Mouse (Mus musculus) intestine, embryonic 16.5 days (tissue): ENCODE measurements around the gene 2900026A02Rik. TPM values are rescaled to one million over a fixed set of nuclear protein-coding genes. Genes with fewer than 3 reads are reported as not detected.
A peak's percentile ranks its signal among the peaks of the same experiment; 100 is the strongest.

Experiments
- ATAC-seq: fragments of 200-750 bp; cut with Nextera tagmentation; 2 replicates; pipeline ENCODE4 v1.8.0; 2017; ENCODE audit warnings: moderate TSS enrichment, moderate library complexity
- H3K27ac ChIP-seq: fragments of 300-500 bp; sonication (generic); 2 replicates; pipeline ENCODE4 v1.5.1; 2014; ENCODE audit warnings: mild to moderate bottlenecking, low read length
- H3K27me3 ChIP-seq: fragments of 300-500 bp; sonication (generic); replicated peaks from 2 replicates; pipeline ENCODE4 v1.6.1; 2014; ENCODE audit warnings: low read length, control low read depth, mixed read lengths; ENCODE audit not compliant: control insufficient read depth, insufficient read depth
- H3K36me3 ChIP-seq: fragments of 300-500 bp; sonication (generic); 2 replicates; pipeline ENCODE4 v1.6.1; 2014; ENCODE audit warnings: low read length, control low read depth; ENCODE audit not compliant: control insufficient read depth, insufficient read depth
- H3K4me1 ChIP-seq: fragments of 300-500 bp; sonication (generic); 2 replicates; pipeline ENCODE4 v1.6.1; 2014; ENCODE audit warnings: low read length, control low read depth, mixed read lengths; ENCODE audit not compliant: control insufficient read depth, insufficient read depth
- H3K4me2 ChIP-seq: fragments of 300-500 bp; sonication (generic); 2 replicates; pipeline ENCODE4 v1.6.1; 2014; ENCODE audit warnings: low read depth, low read length, control low read depth
- H3K4me3 ChIP-seq: fragments of 300-500 bp; sonication (generic); 2 replicates; pipeline ENCODE4 v1.5.1; 2014; ENCODE audit warnings: mild to moderate bottlenecking, low read length
- H3K9ac ChIP-seq: fragments of 300-500 bp; sonication (generic); 2 replicates; pipeline ENCODE4 v1.6.1; 2014; ENCODE audit warnings: low read depth, low read length
- H3K9me3 ChIP-seq: fragments of 300-500 bp; sonication (generic); 2 replicates; pipeline ENCODE4 v1.6.1; 2016; ENCODE audit warnings: low read length, control low read depth; ENCODE audit not compliant: control insufficient read depth
- WGBS: fragments of 180-500 bp; shearing (Covaris S2); extraction: QIAGEN DNeasy Blood & Tissue Kit; methylation state at CpG from one replicate; pipeline ENCODE4 v1.1.7; 2014; 5-methylcytosine and 5-hydroxymethylcytosine counted together
- polyA plus RNA-seq: library from polyadenylated mRNA; unstranded; fragments of >200 nt; fragmentation: Nextera tagmentation; extraction: Ambion mirVana; gene quantifications from 2 replicates; pipeline ENCODE4 v1.2.1, GENCODE M21; 2015

2900026A02Rik gene
- polyA plus RNA-seq, 1 experiment from 2014 or later, result 8.3 TPM

GRCm38 (mm10) chr5:113181441-113181840 lies 39.6 kb downstream of the 2900026A02Rik start:
- Histone ChIP-seq H3K27ac (no peak overlapping the region), H3K36me3 (no peaks in the 10 kb centered on the region), H3K4me1 (peaks cover 23% of the 10 kb centered on the region), H3K4me3 (no peak overlapping the region), H3K9me3 (no peaks in the 10 kb centered on the region), H3K27me3 (no peaks in the 10 kb centered on the region), H3K9ac (no peak overlapping the region), H3K4me2 (no peak overlapping the region)
- peak; percentile 34; the same call in 1 of the 2 replicates for ATAC-seq
- 37% methylated on average over 6 of the region's 6 CpGs for WGBS

DNA sequence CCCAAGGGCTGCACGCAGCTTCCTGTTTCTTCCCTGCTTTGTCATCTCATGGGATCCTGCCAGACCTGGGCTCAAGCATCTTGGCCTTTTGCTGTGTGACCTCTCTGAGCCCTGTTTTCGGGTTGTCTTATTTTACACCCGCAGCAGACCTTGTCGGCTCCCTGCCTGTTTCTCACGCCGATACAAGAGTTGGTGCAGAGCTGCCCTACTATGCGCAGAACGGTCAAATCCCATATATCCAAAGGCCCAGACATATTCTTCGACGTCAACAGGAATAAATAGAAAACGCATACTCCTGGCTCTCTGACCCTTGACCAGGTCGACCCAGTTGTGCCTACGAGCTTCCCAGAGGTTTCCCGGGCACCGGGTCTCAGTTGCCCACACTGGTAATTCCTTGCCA lies 40.3 kb downstream of the 2900026A02Rik start:
- WGBS, result 75% methylated on average over 15 of the region's 15 CpGs
- Histone ChIP-seq H3K4me2 (peak overlapping the region; percentile 52), H3K4me1 (peaks cover 23% of the 10 kb centered on the region), H3K9ac (peak overlapping the region; percentile 66), H3K27ac (peak overlapping the region; percentile 92), H3K36me3 (no peaks in the 10 kb centered on the region), H3K9me3 (no peaks in the 10 kb centered on the region), H3K27me3 (no peaks in the 10 kb centered on the region), H3K4me3 (peak overlapping the region; percentile 31)
- ATAC-seq, result no peak

DNA sequence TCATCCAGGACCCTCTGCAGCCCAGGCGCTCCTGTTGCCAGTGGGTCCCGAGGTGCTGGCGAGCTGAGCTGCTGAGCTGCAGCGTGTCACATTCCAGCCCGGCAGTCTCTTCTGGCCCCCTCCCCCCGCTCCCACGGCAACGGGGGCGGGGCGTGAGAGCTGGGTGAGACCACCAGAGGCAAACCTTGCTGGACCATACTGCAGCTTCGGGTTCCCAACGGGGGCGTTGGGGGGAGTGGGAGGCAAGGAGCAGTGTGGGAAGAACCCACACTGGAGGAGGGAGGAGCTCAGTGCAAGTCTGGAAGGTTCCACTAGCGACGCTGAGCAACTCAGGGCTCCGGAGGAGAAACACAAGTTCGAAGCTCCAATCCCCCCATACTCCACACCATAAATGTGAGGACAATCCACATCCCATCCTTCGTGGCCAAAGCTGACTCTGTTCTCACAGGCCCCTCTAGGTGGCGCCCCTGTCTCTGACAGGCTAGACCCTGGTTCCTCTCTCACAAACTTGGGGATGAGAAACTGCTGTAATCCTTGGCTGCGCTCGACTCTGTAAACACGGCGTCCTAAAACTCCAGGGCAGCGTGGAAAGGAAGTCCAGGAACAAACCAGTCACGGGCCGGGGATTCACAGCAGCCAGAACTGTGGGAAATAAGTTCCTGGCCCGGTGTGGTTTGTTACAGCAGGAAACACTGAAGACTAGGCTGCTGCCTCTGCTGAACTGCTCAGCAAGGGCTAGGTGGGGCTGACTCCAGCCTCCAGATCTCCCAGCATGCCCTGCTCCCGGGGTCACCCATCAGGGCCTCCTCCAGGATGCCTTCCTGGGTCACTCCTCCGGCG lies 41.0 kb downstream of the 2900026A02Rik start:
- Histone ChIP-seq H3K4me1 (peaks cover 23% of the 10 kb centered on the region), H3K27ac (peak overlapping the region; percentile 92), H3K4me3 (peak overlapping the region; percentile 31), H3K9ac (peak overlapping the region; percentile 66), H3K4me2 (peak overlapping the region; percentile 52), H3K27me3 (no peaks in the 10 kb centered on the region), H3K36me3 (no peaks in the 10 kb centered on the region), H3K9me3 (no peaks in the 10 kb centered on the region)
- ATAC-seq, result peak; percentile 85
- WGBS, result 3% methylated on average over 26 of the region's 30 CpGs

GRCm38 (mm10) chr5:113179451-113179842 lies 41.6 kb downstream of the 2900026A02Rik start:
- Histone ChIP-seq H3K27ac (peak overlapping the region; percentile 92), H3K4me2 (peak overlapping the region; percentile 52), H3K9me3 (no peaks in the 10 kb centered on the region), H3K36me3 (no peaks in the 10 kb centered on the region), H3K4me1 (peaks cover 23% of the 10 kb centered on the region), H3K27me3 (no peaks in the 10 kb centered on the region), H3K9ac (peak overlapping the region; percentile 66), H3K4me3 (peak overlapping the region; percentile 31)
- no peak for ATAC-seq
- WGBS, result 19% methylated on average over 5 of the region's 9 CpGs

GRCm38 (mm10) chr5:113175976-113176375 lies 45.1 kb downstream of the 2900026A02Rik start:
- Histone ChIP-seq H3K4me1 (peaks cover 22% of the 10 kb centered on the region), H3K4me2 (no peak overlapping the region), H3K9ac (no peak overlapping the region), H3K36me3 (no peaks in the 10 kb centered on the region), H3K4me3 (no peak overlapping the region), H3K27me3 (no peaks in the 10 kb centered on the region), H3K9me3 (no peaks in the 10 kb centered on the region), H3K27ac (no peak overlapping the region)
- 90% methylated on average over 10 of the region's 10 CpGs for WGBS
- no peak for ATAC-seq

DNA sequence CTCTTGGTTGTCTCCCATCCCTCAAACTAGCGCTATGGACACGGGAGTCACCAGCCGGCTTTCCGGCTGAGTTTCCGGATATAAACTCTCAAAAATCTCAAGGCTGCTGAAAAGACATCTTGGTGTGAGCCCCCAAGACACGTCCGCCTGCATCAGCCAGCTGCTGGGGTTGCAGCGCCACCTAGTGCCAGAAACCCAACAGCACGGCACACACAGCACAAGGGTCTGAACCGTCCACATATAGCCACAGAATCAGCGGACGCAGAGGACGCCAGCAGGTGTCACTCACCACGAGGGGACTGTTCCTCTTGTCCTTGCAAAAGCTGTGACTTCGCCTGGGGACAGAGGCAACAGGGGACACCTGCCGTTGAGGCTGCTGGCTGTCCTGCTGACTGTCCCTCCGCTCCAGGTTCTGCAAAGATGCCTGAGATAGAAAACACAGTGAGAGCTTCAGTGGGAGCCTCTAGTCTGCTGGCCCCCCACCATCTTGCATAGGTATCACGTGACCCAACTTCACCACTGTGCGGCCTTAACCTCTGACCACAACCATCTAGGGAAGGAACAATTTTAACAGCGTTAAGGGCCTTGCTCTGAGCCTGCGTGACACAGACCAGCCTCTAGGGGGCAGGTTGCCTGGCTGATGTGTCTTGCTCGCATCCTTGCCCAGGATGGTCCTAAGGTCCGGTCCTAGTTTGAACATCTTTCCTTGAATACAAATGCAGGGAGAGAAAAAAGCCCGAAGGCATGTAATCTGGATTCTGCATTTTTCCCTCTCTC lies 45.9 kb downstream of the 2900026A02Rik start:
- no peaks in the 10 kb centered on the region for H3K27me3 ChIP-seq
- H3K36me3 ChIP-seq, result no peaks in the 10 kb centered on the region
- no peak overlapping the region for H3K4me2 ChIP-seq
- H3K27ac ChIP-seq, result no peak overlapping the region
- 50% methylated on average over 24 of the region's 24 CpGs for WGBS
- peak overlapping the region; percentile 10; the same call in 1 of the 2 replicates for H3K9ac ChIP-seq
- H3K9me3 ChIP-seq, result no peaks in the 10 kb centered on the region
- H3K4me1 ChIP-seq, result peaks cover 14% of the 10 kb centered on the region
- H3K4me3 ChIP-seq, result no peak overlapping the region
- ATAC-seq, result no peak

GRCm38 (mm10) chr5:113173318-113173717 lies 47.7 kb downstream of the 2900026A02Rik start:
- peak overlapping the region; percentile 95 for H3K27ac ChIP-seq
- H3K9me3 ChIP-seq, result no peaks in the 10 kb centered on the region
- no peak overlapping the region for H3K4me3 ChIP-seq
- no peak for ATAC-seq
- no peak overlapping the region for H3K4me2 ChIP-seq
- H3K36me3 ChIP-seq, result no peaks in the 10 kb centered on the region
- WGBS, result 15% methylated on average over 5 of the region's 5 CpGs
- no peaks in the 10 kb centered on the region for H3K27me3 ChIP-seq
- H3K4me1 ChIP-seq, result peaks cover 8% of the 10 kb centered on the region; the same call in 1 of the 2 replicates
- peak overlapping the region; percentile 44; the same call in 1 of the 2 replicates for H3K9ac ChIP-seq

GRCm38 (mm10) chr5:113171968-113172578 lies 49.0 kb downstream of the 2900026A02Rik start:
- Histone ChIP-seq H3K9me3 (no peaks in the 10 kb centered on the region), H3K4me1 (peaks cover 8% of the 10 kb centered on the region; the same call in 1 of the 2 replicates), H3K27me3 (no peaks in the 10 kb centered on the region), H3K36me3 (no peaks in the 10 kb centered on the region), H3K9ac (peak overlapping the region; percentile 52), H3K27ac (peak overlapping the region; percentile 95), H3K4me3 (no peak overlapping the region), H3K4me2 (0 out of 2 replicates have a peak overlapping the region, but pooled peaks have one; percentile 23)
- ATAC-seq, result peak; percentile 90
- 56% methylated on average over 10 of the region's 10 CpGs for WGBS
